Comparison of ENCODE assay signal across 8 mouse cellular contexts in the genomic region with DNA sequence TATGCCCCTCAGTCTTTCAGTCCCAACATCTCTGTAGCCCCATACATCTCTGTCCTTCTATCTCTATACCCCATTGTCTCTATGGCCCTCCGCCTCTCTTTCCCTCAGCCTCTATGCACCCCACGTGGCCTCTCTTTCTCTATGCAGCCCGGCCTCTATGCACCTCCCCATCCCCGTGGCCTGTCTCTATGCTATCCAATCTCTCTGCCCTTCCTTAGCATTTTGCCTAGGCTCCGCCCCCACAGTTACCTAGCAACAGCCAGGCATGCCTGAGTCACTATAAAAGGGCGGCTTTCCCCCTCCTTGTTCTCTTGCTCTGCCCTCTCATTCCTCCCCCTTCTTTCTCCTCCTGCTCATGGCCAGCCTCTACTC. TPM values are rescaled to one million over a fixed set of nuclear protein-coding genes. Genes with fewer than 3 reads are reported as not detected.
DNase-seq lines count a peak whose midpoint lies in the region; ATAC-seq and TF ChIP-seq lines count a peak whose summit lies in the region.

No protein-coding gene starts in this region.

- H3K9ac ChIP-seq in heart, embryonic 11.5 days (ENCODE audit: low read depth, low read length): peak overlapping the region; percentile 63; the same call in 1 of the 2 replicates
- H3K9ac ChIP-seq in kidney, embryonic 15.5 days: 0 out of 2 replicates have a peak overlapping the region, but pooled peaks have one; percentile 23
- H3K9ac ChIP-seq in limb, embryonic 15.5 days: peak overlapping the region; percentile 39
- H3K9ac ChIP-seq in midbrain, postnatal 0 days (replicated peaks; ENCODE audit: low read length, poor library complexity, severe bottlenecking): peak overlapping the region; percentile 64

- no peaks in the 10 kb centered on the region for H3K27me3 ChIP-seq in heart, embryonic 11.5 days (ENCODE audit: control insufficient read depth, insufficient read depth, low read length)
- no peaks in the 10 kb centered on the region for H3K27me3 ChIP-seq in kidney, embryonic 15.5 days
- no peaks in the 10 kb centered on the region for H3K27me3 ChIP-seq in limb, embryonic 15.5 days
- no peaks in the 10 kb centered on the region for H3K27me3 ChIP-seq in midbrain, postnatal 0 days (ENCODE audit: insufficient read depth, low read length)

- peak; percentile 21; the same call in 1 of the 2 replicates for TF ChIP-seq POLR2A in brain, embryonic 14.5 days (IDR thresholded peaks at IDR 0.05; ENCODE audit: borderline replicate concordance, extremely low read depth, insufficient read depth, insufficient read length, poor library complexity, severe bottlenecking)

- TF ChIP-seq CTCF in brain, embryonic 14.5 days (IDR thresholded peaks at IDR 0.05; ENCODE audit: borderline replicate concordance, extremely low read depth, insufficient read depth, insufficient read length): no peak
- TF ChIP-seq CTCF in midbrain, postnatal 0 days (IDR thresholded peaks at IDR 0.05): no peak

- peak; percentile 52 for DNase-seq in 416B (ENCODE audit: low read depth)
- DNase-seq in brain, embryonic 14.5 days (ENCODE audit: low read depth): peak; percentile 96
- DNase-seq in midbrain, postnatal 0 days (ENCODE audit: low spot score): peak; percentile 93
- DNase-seq in spleen, postnatal 4 days (ENCODE audit: low spot score in 2 of 2): peak; percentile 74 to 79

- 19% methylated on average over 6 of the region's 6 CpGs for WGBS in heart, embryonic 11.5 days (ENCODE audit: insufficient replicate concordance)
- WGBS in kidney, embryonic 15.5 days: 25% methylated on average over 6 of the region's 6 CpGs
- 16% methylated on average over 6 of the region's 6 CpGs for WGBS in limb, embryonic 15.5 days
- 22% methylated on average over 6 of the region's 6 CpGs for WGBS in midbrain, postnatal 0 days

- peak overlapping the region; percentile 42 for H3K4me3 ChIP-seq in heart, embryonic 11.5 days (ENCODE audit: low read depth, low read length)
- H3K4me3 ChIP-seq in kidney, embryonic 15.5 days (replicated peaks): peak overlapping the region; percentile 45
- peak overlapping the region; percentile 43 for H3K4me3 ChIP-seq in limb, embryonic 15.5 days
- peak overlapping the region; percentile 38 for H3K4me3 ChIP-seq in midbrain, postnatal 0 days (ENCODE audit: low read depth, low read length)

- no peaks in the 10 kb centered on the region for H3K9me3 ChIP-seq in heart, embryonic 11.5 days (replicated peaks; ENCODE audit: control insufficient read depth, low read length)
- no peaks in the 10 kb centered on the region for H3K9me3 ChIP-seq in kidney, embryonic 15.5 days (replicated peaks)
- no peaks in the 10 kb centered on the region for H3K9me3 ChIP-seq in limb, embryonic 15.5 days
- no peaks in the 10 kb centered on the region for H3K9me3 ChIP-seq in midbrain, postnatal 0 days (ENCODE audit: low read length)

- no peaks in the 10 kb centered on the region for H3K36me3 ChIP-seq in heart, embryonic 11.5 days (ENCODE audit: control insufficient read depth, insufficient read depth, low read length)
- no peaks in the 10 kb centered on the region for H3K36me3 ChIP-seq in kidney, embryonic 15.5 days
- no peaks in the 10 kb centered on the region for H3K36me3 ChIP-seq in limb, embryonic 15.5 days
- H3K36me3 ChIP-seq in midbrain, postnatal 0 days (ENCODE audit: insufficient read depth, low read length): no peaks in the 10 kb centered on the region

- peak overlapping the region; percentile 71 for H3K4me2 ChIP-seq in heart, embryonic 11.5 days
- H3K4me2 ChIP-seq in kidney, embryonic 15.5 days: peak overlapping the region; percentile 65
- H3K4me2 ChIP-seq in limb, embryonic 15.5 days: peak overlapping the region; percentile 52
- H3K4me2 ChIP-seq in midbrain, postnatal 0 days (ENCODE audit: low read depth, low read length, poor library complexity, severe bottlenecking): peak overlapping the region; percentile 52

- H3K4me1 ChIP-seq in heart, embryonic 11.5 days (ENCODE audit: control insufficient read depth, insufficient read depth, low read length): no peaks in the 10 kb centered on the region
- H3K4me1 ChIP-seq in kidney, embryonic 15.5 days: no peaks in the 10 kb centered on the region
- no peaks in the 10 kb centered on the region for H3K4me1 ChIP-seq in limb, embryonic 15.5 days
- H3K4me1 ChIP-seq in midbrain, postnatal 0 days (ENCODE audit: insufficient read depth, low read length): no peaks in the 10 kb centered on the region

- peak overlapping the region; percentile 73 for H3K27ac ChIP-seq in heart, embryonic 11.5 days (ENCODE audit: low read depth, low read length)
- H3K27ac ChIP-seq in kidney, embryonic 15.5 days: peak overlapping the region; percentile 81
- H3K27ac ChIP-seq in limb, embryonic 15.5 days: peak overlapping the region; percentile 81
- H3K27ac ChIP-seq in midbrain, postnatal 0 days (ENCODE audit: low read depth, low read length): peak overlapping the region; percentile 74

- ATAC-seq in erythroblast, adult 5-6 weeks (replicated peaks; ENCODE audit: low FRiP score, poor library complexity, severe bottlenecking): peak; percentile 80
- peak; percentile 93 for ATAC-seq in heart, embryonic 11.5 days (replicated peaks; ENCODE audit: insufficient number of reproducible peaks, low FRiP score, low TSS enrichment)
- peak; percentile 95 for ATAC-seq in kidney, embryonic 15.5 days (replicated peaks; ENCODE audit: low FRiP score)
- peak; percentile 89 for ATAC-seq in limb, embryonic 15.5 days (ENCODE audit: insufficient number of reproducible peaks, low FRiP score, low TSS enrichment, low read depth)
- peak; percentile 95 for ATAC-seq in midbrain, postnatal 0 days (ENCODE audit: low FRiP score)

RNA-seq across cellular contexts. Expression of gene Las1l, which starts 11.8 kb away (rescaled TPM):
- polyA plus RNA-seq in brain, embryonic 14.5 days (2012; rRNA removed): 55.4 and 84.0 TPM in 2 replicates
- total RNA-seq in erythroblast, adult 5-6 weeks (2015; ENCODE audit: low replicate concordance): 4.6 and 10.8 TPM in 2 replicates
- total RNA-seq in erythroblast, adult 5-6 weeks (2017; ENCODE audit: low replicate concordance): 4.3 and 8.4 TPM in 2 replicates
- polyA plus RNA-seq in heart, embryonic 11.5 days (2014; fragmentation: Nextera tagmentation; extraction: Ambion mirVana): 34.2 and 45.8 TPM in 2 replicates
- polyA plus RNA-seq in kidney, embryonic 15.5 days (2015; fragmentation: Nextera tagmentation; extraction: Ambion mirVana): 64.1 TPM in 2 replicates
- 54.2 and 55.2 TPM in 2 replicates for polyA plus RNA-seq in limb, embryonic 15.5 days (2015; fragmentation: Nextera tagmentation; extraction: Ambion mirVana)
- 41.1 and 50.4 TPM in 2 replicates for total RNA-seq in midbrain, postnatal 0 days (2014; rRNA removed)
- 75.6 and 81.8 TPM in 2 replicates for polyA plus RNA-seq in midbrain, postnatal 0 days (2015; fragmentation: Nextera tagmentation; extraction: Ambion mirVana)

Comparison
In these comparisons a context has a peak if more than half of its experiments do, and no peak if none do; other contexts are left out.
1. Peak in every context shown above with its lines: DNase-seq, ATAC-seq, H3K4me3 ChIP-seq and H3K27ac ChIP-seq.